Mouse (Mus musculus) heart, postnatal 25 days (tissue): ENCODE results near the gene Gpc5. TPM values are rescaled to one million over a fixed set of nuclear protein-coding genes. Genes with fewer than 3 reads are reported as not detected.

ENCODE experiments used
- DNase-seq: peaks from one replicate; pipeline ENCODE4 v3.0.0; 2022; ENCODE audit warnings: low spot score
- intact Hi-C: fragments of 180-260 bp; cut with DNase I; formaldehyde crosslinking; loops from one replicate; pipeline ENCODE4 v1.15.1; 2025
- total RNA-seq, 2 experiments: library from RNA; stranded (reverse); gene quantifications; 2 replicates each; pipeline ENCODE4 v1.2.3; 2021

The Gpc5 gene
- total RNA-seq, 2 experiments from 2014 or later, result not detected

- no peak for DNase-seq
- intact Hi-C loops, result no loop called here
Observed at GRCm38 (mm10) chr14:115450938-115451337, 358.9 kb downstream of the Gpc5 start.

- intact Hi-C loops, result no loop called here
Observed at GRCm38 (mm10) chr14:115467960-115468359, 375.9 kb downstream of the Gpc5 start.

GRCm38 (mm10) chr14:115475234-115475633, 383.2 kb downstream of the Gpc5 start:
- intact Hi-C loops, result no loop called here
- no peak for DNase-seq

More at GRCm38 (mm10) chr14:115467960-115468359, 375.9 kb downstream of the Gpc5 start:
- no peak for DNase-seq

GRCm38 (mm10) chr14:115477360-115477759, 385.3 kb downstream of the Gpc5 start:
- no peak for DNase-seq
- intact Hi-C loops, result no loop called here

GRCm38 (mm10) chr14:115485090-115485489, 393.1 kb downstream of the Gpc5 start:
- intact Hi-C loops, result no loop called here
- no peak for DNase-seq

GRCm38 (mm10) chr14:115500794-115501193, 408.8 kb downstream of the Gpc5 start:
- no peak for DNase-seq
- intact Hi-C loops, result no loop called here

- DNase-seq, result no peak
Observed at GRCm38 (mm10) chr14:115546516-115547282, 454.7 kb downstream of the Gpc5 start.

GRCm38 (mm10) chr14:115551996-115552395, 460.0 kb downstream of the Gpc5 start:
- intact Hi-C loops, result no loop called here

More at GRCm38 (mm10) chr14:115546516-115547282, 454.7 kb downstream of the Gpc5 start:
- intact Hi-C loops, result no loop called here

GRCm38 (mm10) chr14:115580466-115581255, 488.6 kb downstream of the Gpc5 start:
- no peak for DNase-seq
- intact Hi-C loops, result no loop called here

More at GRCm38 (mm10) chr14:115551996-115552395, 460.0 kb downstream of the Gpc5 start:
- DNase-seq, result no peak

GRCm38 (mm10) chr14:115581256-115581633, 489.2 kb downstream of the Gpc5 start:
- intact Hi-C loops, result no loop called here
- DNase-seq, result no peak

- intact Hi-C loops, result no loop called here
- DNase-seq, result no peak
Observed at GRCm38 (mm10) chr14:115600259-115601029, 508.4 kb downstream of the Gpc5 start.

GRCm38 (mm10) chr14:115614154-115614553, 522.1 kb downstream of the Gpc5 start:
- intact Hi-C loops, result no loop called here
- no peak for DNase-seq

- intact Hi-C loops, result no loop called here
- no peak for DNase-seq
Observed at GRCm38 (mm10) chr14:115616305-115616704, 524.3 kb downstream of the Gpc5 start.

- no peak for DNase-seq
- intact Hi-C loops, result no loop called here
Observed at GRCm38 (mm10) chr14:115616846-115617245, 524.8 kb downstream of the Gpc5 start.

- intact Hi-C loops, result no loop called here
- no peak for DNase-seq
Observed at GRCm38 (mm10) chr14:115620473-115620872, 528.5 kb downstream of the Gpc5 start.

GRCm38 (mm10) chr14:115631160-115631898, 539.3 kb downstream of the Gpc5 start:
- intact Hi-C loops, result no loop called here
- no peak for DNase-seq

- no peak for DNase-seq
- intact Hi-C loops, result no loop called here
Observed at GRCm38 (mm10) chr14:115633311-115633710, 541.3 kb downstream of the Gpc5 start.

- intact Hi-C loops, result no loop called here
- DNase-seq, result no peak
Observed at GRCm38 (mm10) chr14:115679875-115680274, 587.9 kb downstream of the Gpc5 start.

- intact Hi-C loops, result no loop called here
- DNase-seq, result no peak
Observed at GRCm38 (mm10) chr14:115746013-115746412, 654.0 kb downstream of the Gpc5 start.

GRCm38 (mm10) chr14:115760241-115760640, 668.2 kb downstream of the Gpc5 start:
- intact Hi-C loops, result no loop called here
- DNase-seq, result no peak
